17 mouse cellular contexts compared by ENCODE assay signal in the genomic region with DNA sequence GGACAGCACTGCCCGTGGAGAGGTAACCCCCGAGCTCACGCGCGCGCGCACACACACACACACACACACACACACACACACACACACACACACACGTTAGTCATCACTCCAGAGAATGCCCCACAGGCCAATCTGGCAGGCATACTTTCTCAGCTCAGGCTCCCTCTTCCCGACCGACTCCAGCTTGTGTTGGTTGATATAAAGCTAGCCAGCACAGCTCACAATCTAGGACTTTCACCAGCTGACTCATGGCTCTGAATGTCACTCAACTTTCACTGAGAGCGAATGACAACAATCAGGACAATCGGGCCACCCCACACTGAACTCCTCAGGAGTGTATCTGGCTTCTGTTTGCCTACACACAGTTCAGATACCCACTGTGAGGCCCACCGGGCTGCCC. TPM values are rescaled to one million over a fixed set of nuclear protein-coding genes. Genes with fewer than 3 reads are reported as not detected.
A peak's percentile ranks its signal among the peaks of the same experiment; 100 is the strongest.
DNase-seq lines count a peak whose midpoint lies in the region; ATAC-seq and TF ChIP-seq lines count a peak whose summit lies in the region.
"Had no signal": no experiment of that assay in that cellular context is flagged by ENCODE, and none has a peak within 500 bp of the region (broad histone marks: within the 10 kb centered on the region; RNA-seq: fewer than 3 reads in every experiment).

No protein-coding gene starts in this region.

- DNase-seq in heart, adult 2 months: peak in 1 of 2 experiments; percentile 9
- no peak for DNase-seq in heart, postnatal 25 days (ENCODE audit: low spot score)
- peak; percentile 46 for DNase-seq in cerebellum, adult 9-10 months
- DNase-seq in kidney, postnatal 14 days: no peak
- DNase-seq: forebrain, postnatal 0 days; gastrocnemius, adult 2 months; kidney, adult 18-20 months; kidney, postnatal 25 days; lung, adult 18-20 months; spleen, adult 18-20 months; thymus, postnatal 14 days had no signal

- no peak overlapping the region for H3K4me3 ChIP-seq in heart, adult 2 months
- no peak overlapping the region for H3K4me3 ChIP-seq in heart, embryonic 13.5 days
- H3K4me3 ChIP-seq in stomach, embryonic 16.5 days (replicated peaks; ENCODE audit: low read length): no peak overlapping the region
- H3K4me3 ChIP-seq: embryonic facial prominence, embryonic 12.5 days; gastrocnemius, adult 2 months; hindbrain, embryonic 10.5 days; limb, embryonic 15.5 days had no signal

- peaks cover 2% of the 10 kb centered on the region; the same call in 1 of the 2 replicates for H3K36me3 ChIP-seq in heart, adult 2 months (ENCODE audit: control insufficient read depth, insufficient read depth, low read length)
- H3K36me3 ChIP-seq in heart, embryonic 13.5 days: peaks cover 26% of the 10 kb centered on the region
- H3K36me3 ChIP-seq in stomach, embryonic 16.5 days (ENCODE audit: control insufficient read depth, insufficient read depth, low read length): no peaks in the 10 kb centered on the region
- H3K36me3 ChIP-seq: hindbrain, embryonic 10.5 days had no signal

- peak overlapping the region; percentile 10; the same call in 1 of the 2 replicates for H3K9ac ChIP-seq in heart, adult 2 months (ENCODE audit: low read depth, low read length)
- H3K9ac ChIP-seq in heart, embryonic 13.5 days: peak overlapping the region; percentile 13; the same call in 1 of the 2 replicates
- H3K9ac ChIP-seq in stomach, embryonic 16.5 days (ENCODE audit: low read length): no peak overlapping the region
- H3K9ac ChIP-seq: embryonic facial prominence, embryonic 12.5 days; forebrain, postnatal 0 days; limb, embryonic 15.5 days had no signal

- no peaks in the 10 kb centered on the region for H3K9me3 ChIP-seq in heart, embryonic 13.5 days
- no peaks in the 10 kb centered on the region for H3K9me3 ChIP-seq in stomach, embryonic 16.5 days (replicated peaks; ENCODE audit: control insufficient read depth, low read length)
- H3K9me3 ChIP-seq: embryonic facial prominence, embryonic 12.5 days; hindbrain, embryonic 10.5 days; limb, embryonic 15.5 days had no signal

- WGBS in heart, adult 2 months: 61% methylated on average over 13 of the region's 13 CpGs
- 48% methylated on average over 13 of the region's 13 CpGs for whole genome bisulfite sequencing in heart, embryonic 13.5 days
- 78% methylated on average over 13 of the region's 13 CpGs for WGBS in stomach, embryonic 16.5 days

- H3K4me2 ChIP-seq in heart, embryonic 13.5 days: peak overlapping the region; percentile 46
- H3K4me2 ChIP-seq in stomach, embryonic 16.5 days (ENCODE audit: low read depth, low read length): no peak overlapping the region
- H3K4me2 ChIP-seq: embryonic facial prominence, embryonic 12.5 days; limb, embryonic 15.5 days had no signal

- peaks cover 2% of the 10 kb centered on the region for H3K4me1 ChIP-seq in heart, adult 2 months (ENCODE audit: control insufficient read depth, insufficient read depth, low read length)
- peaks cover 46% of the 10 kb centered on the region for H3K4me1 ChIP-seq in heart, embryonic 13.5 days
- H3K4me1 ChIP-seq in stomach, embryonic 16.5 days (ENCODE audit: control insufficient read depth, insufficient read depth, low read length): peaks cover 8% of the 10 kb centered on the region

- no peak for TF ChIP-seq EP300 in heart, adult 2 months (IDR thresholded peaks at IDR 0.05; ENCODE audit: insufficient read depth, low read depth, low read length)

- no peak overlapping the region; the same call in 1 of the 2 replicates for H3K27ac ChIP-seq in heart, adult 2 months
- H3K27ac ChIP-seq in heart, embryonic 13.5 days (replicated peaks): peak overlapping the region; percentile 57
- no peak overlapping the region for H3K27ac ChIP-seq in stomach, embryonic 16.5 days (ENCODE audit: low read length)
- H3K27ac ChIP-seq: embryonic facial prominence, embryonic 12.5 days; gastrocnemius, adult 2 months; hindbrain, embryonic 10.5 days; limb, embryonic 15.5 days had no signal

- H3K27me3 ChIP-seq in heart, adult 2 months (ENCODE audit: control insufficient read depth, insufficient read depth, low read length): no peaks in the 10 kb centered on the region
- H3K27me3 ChIP-seq in heart, embryonic 13.5 days (replicated peaks): no peaks in the 10 kb centered on the region
- H3K27me3 ChIP-seq in stomach, embryonic 16.5 days (ENCODE audit: control insufficient read depth, insufficient read depth, low read length): no peaks in the 10 kb centered on the region
- H3K27me3 ChIP-seq: embryonic facial prominence, embryonic 12.5 days; limb, embryonic 15.5 days had no signal

- no peaks in the 10 kb centered on the region; the same call in 1 of the 2 replicates for H3K79me2 ChIP-seq in heart, adult 2 months (replicated peaks; ENCODE audit: control insufficient read depth, insufficient read depth, low read length)

- peak; percentile 78; the same call in 1 of the 2 replicates for ATAC-seq in heart, embryonic 13.5 days (ENCODE audit: extremely low read depth, insufficient number of reproducible peaks, low FRiP score, low TSS enrichment)
- ATAC-seq in stomach, embryonic 16.5 days (ENCODE audit: insufficient read depth, low FRiP score): peak; percentile 23; the same call in 1 of the 2 replicates
- ATAC-seq in erythroblast, adult 5-6 weeks (replicated peaks; ENCODE audit: low FRiP score, poor library complexity, severe bottlenecking): no peak
- ATAC-seq: forebrain, postnatal 0 days had no signal

- intact Hi-C loops in heart, adult 2 months (cut with DNase I): no loop called here
- intact Hi-C loops in heart, postnatal 25 days (cut with DNase I): no loop called here

- TF ChIP-seq CTCF in heart, adult 2 months (IDR thresholded peaks at IDR 0.05): no peak

- TF ChIP-seq POLR2A in heart, adult 2 months (IDR thresholded peaks at IDR 0.05; ENCODE audit: insufficient read depth, low read depth, low read length): no peak

RNA-seq across cellular contexts. Expression of gene Ogfrl1, which starts 20.0 kb away (rescaled TPM):
- total RNA-seq in heart, adult 2 months (2021): 10 to 100 TPM; 13.1 to 20.0 TPM
- 7.2 and 12.0 TPM in 2 replicates for polyA plus RNA-seq in heart, adult 2 months (2012; rRNA removed)
- 10 to 100 TPM; 15.2 to 17.5 TPM for total RNA-seq in heart, postnatal 25 days (2021)
- polyA plus RNA-seq in heart, embryonic 13.5 days (2015; fragmentation: Nextera tagmentation; extraction: Ambion mirVana): 6.2 and 8.3 TPM in 2 replicates
- polyA plus RNA-seq in stomach, embryonic 16.5 days (2015; fragmentation: Nextera tagmentation; extraction: Ambion mirVana): 2.2 and 4.2 TPM in 2 replicates
- total RNA-seq in erythroblast, adult 5-6 weeks (2015; ENCODE audit: low replicate concordance): 51.8 and 59.8 TPM in 2 replicates
- total RNA-seq in erythroblast, adult 5-6 weeks (2017; ENCODE audit: low replicate concordance): 28.7 and 30.2 TPM in 2 replicates
